Mouse (Mus musculus): ENCODE data around the gene Cyp17a1. TPM values are rescaled to one million over a fixed set of nuclear protein-coding genes. Genes with fewer than 3 reads are reported as not detected.

Gene Cyp17a1
- total RNA-seq, 1 experiment from 2014 or later = not detected

DNA sequence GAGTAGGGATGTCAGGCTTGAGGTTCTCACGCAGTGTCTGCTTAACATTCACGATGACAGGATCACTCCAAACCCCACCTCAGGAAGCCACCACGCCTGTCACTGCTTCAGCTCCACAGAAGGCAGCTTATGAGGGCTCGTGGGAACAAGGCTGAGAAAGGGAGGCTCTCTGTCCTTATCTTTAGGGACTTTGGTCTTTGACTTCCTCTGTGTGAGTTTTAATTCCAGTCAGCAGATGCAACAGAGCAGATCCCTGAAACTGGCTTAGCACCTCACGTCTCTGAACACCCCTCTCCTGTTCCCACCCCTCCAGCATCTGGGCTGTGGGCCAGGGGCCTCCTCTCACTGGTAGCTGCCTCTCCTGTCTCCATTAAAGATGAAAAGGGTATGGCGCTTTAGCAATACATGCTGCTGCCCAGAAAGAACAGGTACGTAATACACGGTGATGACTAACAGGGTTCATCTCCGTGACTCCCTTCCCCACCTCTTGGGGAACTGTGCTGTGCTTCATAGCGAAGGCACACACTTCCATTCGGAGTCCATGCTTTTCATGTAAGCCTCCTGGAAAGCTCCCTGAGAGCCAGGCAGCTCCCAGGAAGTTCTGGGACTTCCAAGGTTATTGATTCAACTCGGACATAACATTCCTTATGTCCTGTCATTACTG is 6.9 kb upstream of the Cyp17a1 start:
- peak; percentile 81 for ATAC-seq (replicated peaks; ENCODE audit: low read depth, poor library complexity, severe bottlenecking)

DNA sequence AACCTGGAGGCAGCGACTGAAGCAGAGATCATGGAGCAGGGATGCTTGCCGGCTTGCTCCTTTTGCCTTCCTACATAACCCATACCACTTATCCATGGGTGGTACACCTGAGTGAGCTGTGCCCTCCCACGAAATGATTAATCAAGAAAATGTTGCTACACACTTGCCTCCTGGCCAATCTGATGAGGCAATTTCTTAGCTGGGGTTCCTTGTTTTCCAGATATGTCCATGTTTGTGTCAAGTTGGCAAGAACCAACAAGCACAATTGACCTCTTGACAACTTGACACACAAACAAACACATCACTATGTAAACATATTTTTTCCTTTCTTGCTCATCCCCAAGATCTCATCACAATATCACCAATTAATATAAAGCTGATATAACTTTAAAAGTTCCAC is 2.7 kb upstream of the Cyp17a1 start:
- ATAC-seq (replicated peaks; ENCODE audit: low read depth, poor library complexity, severe bottlenecking) = no peak

DNA sequence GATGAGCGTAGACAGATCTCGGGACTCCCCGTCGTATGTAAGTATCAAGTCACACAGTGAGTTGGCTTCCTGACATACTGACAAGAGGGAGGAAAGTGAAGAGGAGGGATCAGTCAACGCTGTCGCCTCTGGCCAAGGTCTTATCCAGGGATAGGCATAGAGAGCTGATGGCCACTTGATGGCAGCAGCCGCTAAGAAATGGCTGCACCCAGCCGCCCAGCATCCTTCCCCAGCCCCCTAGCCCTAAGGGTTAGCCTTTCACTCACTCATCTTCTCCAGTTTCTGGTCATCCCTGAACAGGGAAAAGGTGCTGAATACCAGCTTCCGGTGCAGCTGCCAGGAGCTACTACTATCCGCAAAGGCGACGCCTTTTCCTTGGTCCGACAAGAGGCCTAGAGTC is 2.3 kb downstream of the Cyp17a1 start:
- ATAC-seq (replicated peaks; ENCODE audit: low read depth, poor library complexity, severe bottlenecking) = peak; percentile 82

DNA sequence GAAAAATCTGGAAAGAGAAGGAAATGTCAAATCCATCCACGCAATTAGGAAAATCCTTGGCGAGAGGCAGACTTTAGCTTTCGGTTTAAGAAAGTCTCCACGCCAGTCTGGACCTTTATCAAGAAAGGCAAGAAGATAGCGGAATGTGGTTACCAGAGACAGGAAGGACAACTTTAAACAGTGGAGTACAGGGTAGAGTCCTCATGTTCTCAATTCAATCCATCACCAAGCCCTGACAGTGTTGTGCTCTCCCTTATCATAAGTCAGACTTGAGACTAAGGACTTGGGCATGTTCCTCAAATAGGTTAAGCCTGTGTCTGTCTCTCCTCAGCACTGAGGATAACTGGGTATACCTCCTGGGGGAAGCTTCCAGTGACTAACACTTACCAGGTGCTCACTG is 3.2 kb downstream of the Cyp17a1 start:
- peak; percentile 49 for ATAC-seq (replicated peaks; ENCODE audit: low read depth, poor library complexity, severe bottlenecking)

DNA sequence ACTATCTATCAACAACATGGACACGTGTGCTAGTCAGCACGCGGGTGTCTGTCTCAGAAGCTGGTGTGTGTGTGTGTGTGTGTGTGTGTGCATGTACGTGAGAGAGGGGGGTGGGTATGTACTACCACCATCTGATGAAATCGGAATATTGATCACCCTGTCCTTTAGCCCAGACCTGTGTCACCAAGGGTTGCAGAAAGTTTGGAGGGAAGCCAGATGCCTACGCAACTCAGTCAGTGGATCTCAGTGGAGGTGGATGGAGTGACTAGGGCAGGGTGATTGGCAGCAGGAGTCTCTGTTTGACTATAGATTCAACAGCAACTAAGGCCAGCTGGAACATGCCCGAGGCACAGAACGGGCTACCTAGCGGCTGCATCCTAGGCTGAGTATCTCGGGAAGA is 4.7 kb downstream of the Cyp17a1 start:
- no peak for ATAC-seq (replicated peaks; ENCODE audit: low read depth, poor library complexity, severe bottlenecking)

DNA sequence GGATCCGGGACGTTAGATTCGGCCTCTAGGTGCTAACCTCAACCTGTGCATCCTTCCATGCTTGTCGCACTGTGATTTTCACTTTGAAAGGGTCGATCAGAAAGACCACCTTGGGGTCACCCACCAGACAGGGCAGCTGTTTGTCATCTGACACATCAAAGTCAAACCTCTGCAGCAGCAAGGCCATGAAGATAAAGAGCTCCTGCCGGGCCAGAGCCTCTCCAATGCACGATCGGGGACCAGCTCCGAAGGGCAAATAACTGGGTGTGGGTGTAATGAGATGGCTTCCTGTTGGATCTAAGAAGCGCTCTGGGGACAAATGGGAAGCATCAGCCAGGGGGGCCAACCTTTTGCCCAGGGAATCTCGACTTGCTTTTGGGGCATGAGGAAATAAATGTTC is 5.7 kb downstream of the Cyp17a1 start:
- ATAC-seq (replicated peaks; ENCODE audit: low read depth, poor library complexity, severe bottlenecking) = no peak

DNA sequence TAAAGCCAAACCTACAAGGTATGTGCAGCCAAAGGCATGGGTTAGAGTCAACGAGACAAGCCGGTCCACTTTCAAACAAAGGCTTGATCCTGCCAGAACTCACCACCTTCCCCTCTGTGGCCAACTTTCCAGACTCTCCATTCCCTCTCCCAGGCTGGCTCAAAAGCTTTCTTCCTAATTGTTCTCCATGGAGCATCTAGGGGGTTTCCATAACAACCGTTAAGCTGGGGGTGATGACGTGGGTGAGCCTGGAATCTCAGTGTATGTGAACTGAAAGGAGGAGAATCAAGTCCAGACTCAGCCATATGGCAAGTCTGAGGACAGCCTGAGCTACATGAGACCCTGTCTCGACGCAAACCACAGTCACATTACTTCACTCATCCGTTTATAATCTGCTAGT is 7.5 kb downstream of the Cyp17a1 start:
- ATAC-seq (replicated peaks; ENCODE audit: low read depth, poor library complexity, severe bottlenecking) = no peak

DNA sequence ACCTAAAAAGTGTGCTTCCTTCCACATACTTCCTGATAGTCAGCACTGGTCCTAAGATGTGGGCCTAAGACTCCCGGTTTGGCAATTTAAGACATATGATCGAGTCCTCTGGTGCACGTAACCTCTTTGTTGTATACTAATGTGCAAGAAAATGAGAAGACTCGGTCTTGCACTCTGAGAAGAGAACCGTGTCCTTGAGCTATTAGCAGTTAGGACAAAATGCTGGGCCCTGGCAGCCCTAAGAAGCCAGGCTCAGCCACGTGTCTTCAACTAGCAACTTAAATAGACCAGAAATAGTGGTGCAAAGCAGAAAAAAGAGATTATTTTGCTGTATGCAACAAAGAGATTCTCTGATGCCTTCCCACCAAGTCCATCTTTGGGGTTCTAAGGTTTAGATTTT is 10.2 kb downstream of the Cyp17a1 start:
- no peak for ATAC-seq (replicated peaks; ENCODE audit: low read depth, poor library complexity, severe bottlenecking)

DNA sequence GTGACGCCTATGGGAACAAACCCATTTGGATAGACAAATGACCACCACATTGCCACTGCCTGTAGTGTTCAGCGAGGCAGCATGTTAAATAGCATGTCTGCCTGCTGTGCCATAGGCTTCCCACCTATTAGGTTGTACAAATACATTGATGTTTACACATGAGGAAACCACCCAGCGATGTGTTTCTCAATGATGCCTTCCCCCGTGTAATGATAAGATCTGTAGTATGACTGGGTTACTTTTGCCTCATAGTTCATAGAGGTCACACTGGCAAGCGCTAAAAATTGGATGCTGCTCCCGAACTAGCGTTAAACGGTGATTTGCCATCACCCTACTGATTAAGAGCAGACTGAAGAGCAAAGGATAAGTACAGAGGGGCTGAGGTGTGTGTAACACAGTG is 10.8 kb downstream of the Cyp17a1 start:
- peak; percentile 29; the same call in 1 of the 2 replicates for ATAC-seq (replicated peaks; ENCODE audit: low read depth, poor library complexity, severe bottlenecking)

DNA sequence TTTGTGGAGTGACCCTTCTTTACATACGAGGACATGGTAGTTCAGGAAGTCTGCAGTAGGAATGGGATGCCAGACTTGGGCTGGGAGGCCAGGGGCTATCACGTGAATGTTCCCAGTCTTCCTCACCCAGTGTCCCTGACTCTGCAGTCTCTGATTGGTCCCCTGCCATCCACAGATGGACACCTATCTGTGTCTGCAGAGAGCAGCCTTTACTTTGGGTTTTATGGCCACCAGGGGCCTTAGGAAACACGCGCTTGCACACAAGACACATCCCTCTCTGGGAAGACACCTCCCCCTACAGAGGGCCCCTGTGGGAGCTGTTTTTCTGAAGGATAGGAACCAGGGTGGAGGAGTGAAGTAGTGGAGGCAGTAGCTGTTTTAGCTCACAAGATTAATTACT is 11.5 kb downstream of the Cyp17a1 start:
- no peak for ATAC-seq (replicated peaks; ENCODE audit: low read depth, poor library complexity, severe bottlenecking)

DNA sequence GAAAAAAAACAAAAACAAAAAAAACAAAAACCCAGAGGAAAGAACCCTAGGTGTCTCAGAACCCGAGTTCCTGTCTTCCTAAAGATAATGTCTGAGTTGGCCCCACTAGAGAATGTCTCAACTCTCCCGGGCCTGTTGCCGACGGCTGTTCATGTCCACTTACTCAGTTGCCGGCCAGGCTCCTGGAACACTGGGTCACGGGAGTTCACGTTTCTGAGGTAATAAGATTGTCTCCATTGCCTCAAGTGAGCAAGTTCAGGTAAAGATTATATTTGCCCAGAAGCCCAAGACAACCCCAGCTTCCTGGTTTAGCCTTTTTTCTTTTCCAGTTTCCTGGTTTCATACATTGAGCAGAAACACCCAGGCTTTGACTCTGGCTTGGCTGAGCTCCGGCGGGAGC is 14.1 kb downstream of the Cyp17a1 start:
- no peak for ATAC-seq (replicated peaks; ENCODE audit: low read depth, poor library complexity, severe bottlenecking)

DNA sequence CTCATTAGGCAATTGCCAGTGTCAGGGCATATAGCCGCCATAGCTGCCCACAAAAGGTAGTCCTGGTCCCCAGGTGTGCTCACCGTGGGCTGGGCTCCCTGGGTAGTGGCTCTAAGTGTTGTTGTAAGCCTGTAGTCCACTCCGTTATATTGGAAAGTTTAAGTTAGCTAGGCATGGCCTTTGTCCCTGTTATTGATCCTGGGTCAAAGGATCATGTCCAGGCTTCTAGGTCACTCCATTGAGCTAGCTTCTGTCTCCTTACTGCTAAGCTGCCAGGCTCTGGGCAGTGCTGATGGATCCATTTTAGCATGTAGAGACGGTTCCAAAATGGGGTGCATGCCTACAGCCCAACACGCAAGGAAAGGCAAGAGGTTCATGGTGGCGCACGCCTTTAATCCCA is 14.6 kb downstream of the Cyp17a1 start:
- ATAC-seq (replicated peaks; ENCODE audit: low read depth, poor library complexity, severe bottlenecking) = no peak

DNA sequence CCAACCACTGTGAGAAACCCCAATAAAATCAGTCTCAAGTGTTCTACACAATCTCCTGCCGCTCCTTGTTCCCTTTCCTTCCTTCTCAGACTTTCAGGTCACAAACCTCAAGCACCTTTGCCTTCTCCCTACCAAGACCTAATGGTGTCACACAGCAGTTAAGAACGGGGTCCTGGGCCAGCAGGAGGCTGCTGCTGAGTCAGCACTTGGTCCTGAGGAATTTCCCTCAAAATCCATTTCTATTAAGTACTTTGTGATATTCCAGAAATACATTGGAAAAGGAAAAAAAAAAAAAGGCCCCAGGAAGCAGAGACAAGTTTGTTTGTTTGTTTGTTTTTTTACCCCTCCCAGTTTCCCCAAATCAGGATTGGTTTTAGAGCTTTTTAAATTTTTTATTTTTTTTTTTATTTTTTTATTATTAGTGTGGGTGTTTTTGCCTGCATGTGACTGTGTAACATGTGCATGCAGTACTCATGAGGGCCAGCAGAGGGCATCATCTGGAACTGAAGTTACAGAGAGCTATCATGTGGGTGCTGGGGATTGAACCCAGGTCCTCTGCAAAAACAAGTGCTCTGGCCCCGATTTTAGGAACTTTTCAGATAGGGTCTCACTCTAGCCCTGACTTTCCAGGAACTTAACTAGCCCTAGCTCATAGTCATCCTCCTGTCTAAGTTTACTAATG is 15.5 kb downstream of the Cyp17a1 start:
- ATAC-seq (replicated peaks; ENCODE audit: low read depth, poor library complexity, severe bottlenecking) = no peak

DNA sequence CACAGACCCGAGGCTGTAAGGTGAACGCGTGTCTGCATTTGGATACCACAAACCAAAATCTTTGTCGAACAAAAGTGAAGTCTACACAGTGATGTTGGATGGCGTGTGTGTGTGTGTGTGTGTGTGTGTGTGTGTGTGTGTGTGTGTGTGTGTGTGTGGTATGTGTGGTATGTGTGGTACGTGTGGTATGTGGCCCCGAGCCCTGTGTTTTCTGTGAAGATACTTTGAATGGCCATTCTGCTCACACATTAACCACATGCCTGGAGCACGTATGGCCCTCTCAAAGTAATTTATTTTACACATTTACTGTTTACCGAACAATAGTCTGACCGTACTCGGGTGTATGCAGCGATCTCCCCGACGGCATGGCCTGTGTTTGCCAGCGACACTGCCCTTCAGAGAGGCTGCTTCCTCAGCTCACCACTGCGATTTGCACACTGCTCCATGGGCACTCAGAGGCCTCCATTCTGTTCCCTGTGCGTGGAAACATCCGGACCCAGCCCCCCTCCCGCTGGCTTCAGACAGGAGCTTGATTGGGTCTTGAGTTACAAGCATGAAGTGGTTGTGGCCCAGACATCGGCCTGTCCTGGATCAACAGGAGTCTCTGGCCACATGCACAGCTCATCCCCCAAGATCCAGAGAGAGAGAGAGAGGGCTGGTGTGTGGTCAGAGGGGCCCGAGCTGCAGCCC is 16.7 kb downstream of the Cyp17a1 start:
- ATAC-seq (replicated peaks; ENCODE audit: low read depth, poor library complexity, severe bottlenecking) = no peak

DNA sequence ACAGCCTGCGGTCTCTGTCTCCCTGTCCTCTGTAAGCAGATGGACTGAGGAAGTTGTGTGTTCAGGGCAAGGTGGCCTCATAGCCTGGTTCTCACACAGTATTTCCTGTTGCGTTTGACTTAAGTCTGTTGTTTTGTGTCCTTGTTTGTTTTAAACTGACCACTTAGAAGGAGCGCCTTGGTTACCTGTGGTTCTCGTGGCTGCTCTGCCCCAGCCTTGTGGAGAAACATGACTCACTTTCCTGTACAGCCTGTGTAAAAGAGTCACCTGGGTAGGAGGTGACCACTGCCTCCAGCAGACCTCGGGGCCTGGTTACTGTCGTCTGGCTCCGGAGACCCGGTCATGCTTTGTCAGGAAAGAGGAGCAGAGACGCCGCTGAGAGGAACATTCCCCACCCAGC is 17.3 kb downstream of the Cyp17a1 start:
- no peak for ATAC-seq (replicated peaks; ENCODE audit: low read depth, poor library complexity, severe bottlenecking)

DNA sequence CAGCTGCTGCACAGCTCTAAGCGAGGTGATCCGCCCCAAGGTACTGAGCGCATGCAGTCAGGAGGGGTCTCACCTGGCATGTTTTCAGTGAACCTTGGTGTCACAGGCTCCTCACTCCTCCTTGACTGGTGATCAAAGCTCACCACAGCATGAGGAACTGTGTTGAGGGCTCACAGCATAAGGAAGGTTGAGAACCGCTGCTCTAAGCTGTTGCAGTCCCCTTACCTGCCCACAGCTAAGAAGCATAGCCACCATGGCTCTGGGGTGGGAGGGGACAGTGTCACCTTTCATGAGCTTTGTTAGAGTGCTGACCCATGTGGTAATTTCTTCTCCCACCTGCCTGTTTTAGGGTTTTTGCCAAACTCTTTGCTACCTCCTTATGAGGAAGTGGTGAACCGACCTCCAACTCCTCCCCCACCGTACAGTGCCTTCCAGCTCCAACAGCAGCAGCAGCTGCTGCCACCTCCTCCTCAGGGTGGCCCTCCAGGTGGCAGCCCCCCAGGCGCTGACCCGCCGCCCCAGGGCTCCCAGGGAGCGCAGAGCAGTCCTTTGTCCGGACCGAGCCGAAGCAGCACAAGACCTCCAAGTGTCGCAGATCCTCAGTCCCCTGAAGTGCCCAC is 19.2 kb downstream of the Cyp17a1 start:
- peak; percentile 85 for ATAC-seq (replicated peaks; ENCODE audit: low read depth, poor library complexity, severe bottlenecking)

DNA sequence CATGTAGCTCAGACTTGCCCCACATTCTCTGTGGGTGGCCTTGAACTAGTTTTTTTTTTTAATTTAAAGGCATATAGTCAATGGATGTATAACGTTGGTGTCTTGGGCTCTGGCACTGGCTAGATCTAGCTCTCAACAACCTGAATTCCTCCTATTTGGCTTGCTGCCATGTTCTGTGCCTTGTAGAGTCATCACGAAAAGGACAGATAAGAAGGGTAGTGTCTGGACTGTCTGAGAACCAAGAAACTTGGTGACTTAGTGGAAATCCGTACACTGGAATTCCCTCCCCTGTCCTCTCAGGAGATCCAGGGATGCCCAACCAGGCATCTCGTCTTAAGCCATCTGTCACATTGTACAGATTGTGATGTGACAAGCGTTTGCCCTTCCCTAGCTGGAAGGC is 19.8 kb downstream of the Cyp17a1 start:
- ATAC-seq (replicated peaks; ENCODE audit: low read depth, poor library complexity, severe bottlenecking) = no peak

DNA sequence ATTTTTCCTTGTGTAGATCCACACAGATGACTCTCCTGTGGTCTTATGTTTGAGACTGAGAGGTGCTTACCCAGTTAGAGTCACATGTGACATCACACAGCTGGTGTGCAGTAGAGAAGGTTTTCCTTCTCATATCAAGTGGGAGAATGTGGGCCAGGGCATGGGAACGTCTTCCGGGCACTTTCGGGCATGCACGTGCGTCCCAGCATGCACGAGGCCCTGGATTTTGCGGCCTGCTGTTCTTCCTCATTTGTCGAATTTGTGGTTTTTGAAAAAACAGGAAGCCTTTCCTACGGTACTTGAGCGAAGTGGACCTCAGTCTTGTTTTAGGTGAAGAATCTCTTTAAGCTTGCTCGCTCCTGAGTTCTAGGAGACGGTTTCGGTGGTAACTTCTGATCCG is 24.4 kb downstream of the Cyp17a1 start:
- ATAC-seq (replicated peaks; ENCODE audit: low read depth, poor library complexity, severe bottlenecking) = peak; percentile 72

DNA sequence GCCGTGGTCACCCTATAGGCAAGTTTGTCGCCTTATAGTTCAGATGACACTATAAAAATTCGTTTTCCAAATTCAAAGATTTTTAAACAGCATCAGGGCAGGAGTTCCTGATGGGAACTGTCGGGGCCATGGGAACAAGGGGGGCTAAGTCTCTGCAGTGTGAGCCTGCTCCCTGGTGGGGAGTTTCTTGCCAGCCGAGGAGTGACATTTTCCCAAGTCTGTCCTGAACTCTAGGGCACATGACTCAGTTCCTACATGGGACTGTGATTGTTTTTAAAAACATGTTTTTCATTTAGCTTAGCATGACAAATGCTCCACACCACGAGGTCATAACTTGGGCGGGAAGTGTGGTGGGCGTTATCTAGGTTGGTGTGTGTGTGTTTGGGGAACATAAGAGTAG is 25.1 kb downstream of the Cyp17a1 start:
- ATAC-seq (replicated peaks; ENCODE audit: low read depth, poor library complexity, severe bottlenecking) = no peak

DNA sequence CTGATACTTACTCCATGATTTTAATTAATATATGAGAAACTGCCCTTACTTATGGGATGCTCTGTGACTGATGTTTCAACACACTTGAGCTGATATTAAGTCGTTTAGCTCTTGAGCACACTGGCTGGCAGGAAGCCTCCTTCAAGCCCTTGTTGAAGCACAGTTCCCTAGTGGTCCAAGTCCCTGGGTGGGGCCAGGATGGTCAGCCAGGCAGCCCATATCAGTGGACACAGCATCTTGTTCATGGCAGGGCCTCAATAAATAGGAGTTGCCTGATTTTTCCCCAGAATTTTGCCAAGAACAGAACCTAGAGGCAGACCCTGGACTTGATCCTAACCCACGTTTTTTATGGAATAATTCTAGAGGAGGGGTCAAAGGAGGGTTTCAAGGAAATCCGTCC is 25.7 kb downstream of the Cyp17a1 start:
- no peak for ATAC-seq (replicated peaks; ENCODE audit: low read depth, poor library complexity, severe bottlenecking)

DNA sequence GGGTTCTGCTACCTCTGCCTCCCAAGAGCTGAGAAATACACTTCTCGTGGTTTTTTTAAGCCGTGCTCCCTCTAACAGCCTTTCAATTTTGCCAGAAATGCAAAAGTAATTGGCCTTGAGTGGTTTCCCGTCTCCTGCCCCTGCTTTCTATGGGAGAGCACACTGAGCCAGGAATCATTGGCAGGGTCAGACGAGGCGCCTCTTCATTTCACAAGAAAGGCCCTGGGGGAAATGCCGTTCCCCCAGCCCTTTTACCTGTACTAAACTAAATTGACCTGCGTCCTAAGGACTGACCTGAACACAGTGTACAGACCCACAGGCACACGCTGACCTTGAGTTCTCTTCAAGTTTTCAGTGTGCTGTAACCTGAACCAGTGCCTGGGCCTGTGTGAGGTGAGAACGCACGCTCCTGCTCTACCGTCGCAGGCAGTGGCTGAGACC is 26.9 kb downstream of the Cyp17a1 start:
- ATAC-seq (replicated peaks; ENCODE audit: low read depth, poor library complexity, severe bottlenecking) = no peak

All from common myeloid progenitor, adult 5-6 weeks (primary cell).